Mouse (Mus musculus): ENCODE measurements around the gene Col9a1. TPM values are rescaled to one million over a fixed set of nuclear protein-coding genes. Genes with fewer than 3 reads are reported as not detected.

The Col9a1 gene
- polyA plus RNA-seq (2015; fragmentation: Nextera tagmentation; extraction: Ambion mirVana), result 1.7 and 1.8 TPM in 2 replicates

GRCm38 (mm10) chr1:24177224-24177851 lies at the start of gene Col9a1:
TSS of gene Col9a1 (plus strand) at chr1:24177610.
- Histone ChIP-seq H3K27ac (ENCODE audit: low read length) (no peak within 1 kb of the TSS), H3K4me2 (ENCODE audit: low read length) (no peak within 1 kb of the TSS), H3K27me3 (ENCODE audit: control insufficient read depth, insufficient read depth, low read depth, low read length) (no peaks in the 10 kb centered on the region), H3K4me1 (ENCODE audit: control insufficient read depth, insufficient read depth, low read length) (no peaks in the 10 kb centered on the region), H3K36me3 (ENCODE audit: control insufficient read depth, insufficient read depth, low read length) (no peaks in the 10 kb centered on the region), H3K4me3 (ENCODE audit: low read depth, low read length) (no peak within 1 kb of the TSS), H3K9ac (ENCODE audit: low read depth, low read length) (no peak within 1 kb of the TSS), H3K9me3 (replicated peaks; ENCODE audit: control insufficient read depth, low read length, poor library complexity, severe bottlenecking) (no peaks in the 10 kb centered on the region)
- ATAC-seq, result no peak
- WGBS, result 76% methylated on average over 6 of the region's 6 CpGs

GRCm38 (mm10) chr1:24127866-24128265 lies 49.5 kb upstream of the Col9a1 start:
- WGBS, result 47% methylated on average over 6 of the region's 6 CpGs
- H3K27me3 ChIP-seq (ENCODE audit: control insufficient read depth, insufficient read depth, low read depth, low read length), result no peaks in the 10 kb centered on the region
- no peak overlapping the region for H3K9ac ChIP-seq (ENCODE audit: low read depth, low read length)
- no peaks in the 10 kb centered on the region for H3K36me3 ChIP-seq (ENCODE audit: control insufficient read depth, insufficient read depth, low read length)
- H3K27ac ChIP-seq (ENCODE audit: low read length), result no peak overlapping the region
- no peak for ATAC-seq
- no peak overlapping the region for H3K4me3 ChIP-seq (ENCODE audit: low read depth, low read length)
- H3K4me2 ChIP-seq (ENCODE audit: low read length), result no peak overlapping the region
- no peaks in the 10 kb centered on the region for H3K4me1 ChIP-seq (ENCODE audit: control insufficient read depth, insufficient read depth, low read length)
- no peaks in the 10 kb centered on the region for H3K9me3 ChIP-seq (replicated peaks; ENCODE audit: control insufficient read depth, low read length, poor library complexity, severe bottlenecking)

- WGBS, result 44% methylated on average over 19 of the region's 19 CpGs
These were observed 43.6 kb upstream of the Col9a1 start for GRCm38 (mm10) chr1:24133853-24134252.

GRCm38 (mm10) chr1:24134792-24135191 lies 42.6 kb upstream of the Col9a1 start:
- Histone ChIP-seq H3K4me3 (ENCODE audit: low read depth, low read length) (no peak overlapping the region), H3K4me1 (ENCODE audit: control insufficient read depth, insufficient read depth, low read length) (0 out of 2 replicates have a peak, but pooled peaks cover 6% of the 10 kb centered on the region), H3K36me3 (ENCODE audit: control insufficient read depth, insufficient read depth, low read length) (no peaks in the 10 kb centered on the region), H3K9me3 (replicated peaks; ENCODE audit: control insufficient read depth, low read length, poor library complexity, severe bottlenecking) (no peaks in the 10 kb centered on the region), H3K27ac (ENCODE audit: low read length) (no peak overlapping the region), H3K9ac (ENCODE audit: low read depth, low read length) (no peak overlapping the region), H3K27me3 (ENCODE audit: control insufficient read depth, insufficient read depth, low read depth, low read length) (no peaks in the 10 kb centered on the region), H3K4me2 (ENCODE audit: low read length) (no peak overlapping the region)
- ATAC-seq, result peak; percentile 56; the same call in 1 of the 2 replicates
- WGBS, result 2% methylated on average over 1 of the region's 1 CpGs

More at GRCm38 (mm10) chr1:24133853-24134252, 43.6 kb upstream of the Col9a1 start:
- Histone ChIP-seq H3K27ac (ENCODE audit: low read length) (no peak overlapping the region), H3K27me3 (ENCODE audit: control insufficient read depth, insufficient read depth, low read depth, low read length) (no peaks in the 10 kb centered on the region), H3K36me3 (ENCODE audit: control insufficient read depth, insufficient read depth, low read length) (no peaks in the 10 kb centered on the region), H3K4me2 (ENCODE audit: low read length) (peak overlapping the region; percentile 38), H3K4me1 (ENCODE audit: control insufficient read depth, insufficient read depth, low read length) (0 out of 2 replicates have a peak, but pooled peaks cover 3% of the 10 kb centered on the region), H3K9ac (ENCODE audit: low read depth, low read length) (no peak overlapping the region), H3K4me3 (ENCODE audit: low read depth, low read length) (0 out of 2 replicates have a peak overlapping the region, but pooled peaks have one; percentile 4), H3K9me3 (replicated peaks; ENCODE audit: control insufficient read depth, low read length, poor library complexity, severe bottlenecking) (no peaks in the 10 kb centered on the region)
- ATAC-seq, result no peak

GRCm38 (mm10) chr1:24137133-24137532 lies 40.3 kb upstream of the Col9a1 start:
- no peaks in the 10 kb centered on the region for H3K36me3 ChIP-seq (ENCODE audit: control insufficient read depth, insufficient read depth, low read length)
- no peak overlapping the region for H3K4me2 ChIP-seq (ENCODE audit: low read length)
- 9% methylated on average over 3 of the region's 3 CpGs for WGBS
- H3K4me3 ChIP-seq (ENCODE audit: low read depth, low read length), result no peak overlapping the region
- H3K9me3 ChIP-seq (replicated peaks; ENCODE audit: control insufficient read depth, low read length, poor library complexity, severe bottlenecking), result no peaks in the 10 kb centered on the region
- no peak overlapping the region for H3K9ac ChIP-seq (ENCODE audit: low read depth, low read length)
- H3K27me3 ChIP-seq (ENCODE audit: control insufficient read depth, insufficient read depth, low read depth, low read length), result no peaks in the 10 kb centered on the region
- no peak overlapping the region for H3K27ac ChIP-seq (ENCODE audit: low read length)
- 0 out of 2 replicates have a peak, but pooled peaks cover 6% of the 10 kb centered on the region for H3K4me1 ChIP-seq (ENCODE audit: control insufficient read depth, insufficient read depth, low read length)
- ATAC-seq, result no peak

GRCm38 (mm10) chr1:24140555-24140954 lies 36.9 kb upstream of the Col9a1 start:
- H3K9me3 ChIP-seq (replicated peaks; ENCODE audit: control insufficient read depth, low read length, poor library complexity, severe bottlenecking), result no peaks in the 10 kb centered on the region
- no peak for ATAC-seq
- no peaks in the 10 kb centered on the region for H3K36me3 ChIP-seq (ENCODE audit: control insufficient read depth, insufficient read depth, low read length)
- no peak overlapping the region for H3K4me3 ChIP-seq (ENCODE audit: low read depth, low read length)
- H3K27ac ChIP-seq (ENCODE audit: low read length), result no peak overlapping the region
- no peaks in the 10 kb centered on the region for H3K27me3 ChIP-seq (ENCODE audit: control insufficient read depth, insufficient read depth, low read depth, low read length)
- H3K9ac ChIP-seq (ENCODE audit: low read depth, low read length), result no peak overlapping the region
- 39% methylated on average over 6 of the region's 6 CpGs for WGBS
- H3K4me2 ChIP-seq (ENCODE audit: low read length), result no peak overlapping the region
- 0 out of 2 replicates have a peak, but pooled peaks cover 3% of the 10 kb centered on the region for H3K4me1 ChIP-seq (ENCODE audit: control insufficient read depth, insufficient read depth, low read length)

- ATAC-seq, result no peak
- Histone ChIP-seq H3K36me3 (ENCODE audit: control insufficient read depth, insufficient read depth, low read length) (no peaks in the 10 kb centered on the region), H3K9ac (ENCODE audit: low read depth, low read length) (no peak overlapping the region), H3K27me3 (ENCODE audit: control insufficient read depth, insufficient read depth, low read depth, low read length) (no peaks in the 10 kb centered on the region), H3K4me1 (ENCODE audit: control insufficient read depth, insufficient read depth, low read length) (0 out of 2 replicates have a peak, but pooled peaks cover 3% of the 10 kb centered on the region), H3K27ac (ENCODE audit: low read length) (no peak overlapping the region), H3K9me3 (replicated peaks; ENCODE audit: control insufficient read depth, low read length, poor library complexity, severe bottlenecking) (no peaks in the 10 kb centered on the region), H3K4me3 (ENCODE audit: low read depth, low read length) (no peak overlapping the region), H3K4me2 (ENCODE audit: low read length) (no peak overlapping the region)
- WGBS, result 74% methylated on average over 8 of the region's 8 CpGs
These were observed 33.9 kb upstream of the Col9a1 start for GRCm38 (mm10) chr1:24143504-24143903.

GRCm38 (mm10) chr1:24157751-24158150 lies 19.7 kb upstream of the Col9a1 start:
- 71% methylated on average over 5 of the region's 5 CpGs for WGBS

GRCm38 (mm10) chr1:24169410-24169809 lies 8.0 kb upstream of the Col9a1 start:
- Histone ChIP-seq H3K27me3 (ENCODE audit: control insufficient read depth, insufficient read depth, low read depth, low read length) (no peaks in the 10 kb centered on the region), H3K4me1 (ENCODE audit: control insufficient read depth, insufficient read depth, low read length) (no peaks in the 10 kb centered on the region), H3K9me3 (replicated peaks; ENCODE audit: control insufficient read depth, low read length, poor library complexity, severe bottlenecking) (no peaks in the 10 kb centered on the region), H3K27ac (ENCODE audit: low read length) (no peak overlapping the region), H3K9ac (ENCODE audit: low read depth, low read length) (no peak overlapping the region), H3K36me3 (ENCODE audit: control insufficient read depth, insufficient read depth, low read length) (no peaks in the 10 kb centered on the region), H3K4me2 (ENCODE audit: low read length) (no peak overlapping the region), H3K4me3 (ENCODE audit: low read depth, low read length) (no peak overlapping the region)
- no peak for ATAC-seq
- WGBS, result 50% methylated on average over 6 of the region's 6 CpGs

More at GRCm38 (mm10) chr1:24157751-24158150, 19.7 kb upstream of the Col9a1 start:
- peaks cover 10% of the 10 kb centered on the region for H3K9me3 ChIP-seq (replicated peaks; ENCODE audit: control insufficient read depth, low read length, poor library complexity, severe bottlenecking)
- no peak overlapping the region for H3K4me2 ChIP-seq (ENCODE audit: low read length)
- no peaks in the 10 kb centered on the region for H3K27me3 ChIP-seq (ENCODE audit: control insufficient read depth, insufficient read depth, low read depth, low read length)
- ATAC-seq, result peak; percentile 62; the same call in 1 of the 2 replicates
- H3K27ac ChIP-seq (ENCODE audit: low read length), result 0 out of 2 replicates have a peak overlapping the region, but pooled peaks have one; percentile 55
- no peak overlapping the region for H3K4me3 ChIP-seq (ENCODE audit: low read depth, low read length)
- no peak overlapping the region for H3K9ac ChIP-seq (ENCODE audit: low read depth, low read length)
- no peaks in the 10 kb centered on the region for H3K4me1 ChIP-seq (ENCODE audit: control insufficient read depth, insufficient read depth, low read length)
- H3K36me3 ChIP-seq (ENCODE audit: control insufficient read depth, insufficient read depth, low read length), result no peaks in the 10 kb centered on the region

Data from midbrain, embryonic 16.5 days (tissue).